Mouse (Mus musculus): ENCODE measurements around the gene Ubap1.

DNA sequence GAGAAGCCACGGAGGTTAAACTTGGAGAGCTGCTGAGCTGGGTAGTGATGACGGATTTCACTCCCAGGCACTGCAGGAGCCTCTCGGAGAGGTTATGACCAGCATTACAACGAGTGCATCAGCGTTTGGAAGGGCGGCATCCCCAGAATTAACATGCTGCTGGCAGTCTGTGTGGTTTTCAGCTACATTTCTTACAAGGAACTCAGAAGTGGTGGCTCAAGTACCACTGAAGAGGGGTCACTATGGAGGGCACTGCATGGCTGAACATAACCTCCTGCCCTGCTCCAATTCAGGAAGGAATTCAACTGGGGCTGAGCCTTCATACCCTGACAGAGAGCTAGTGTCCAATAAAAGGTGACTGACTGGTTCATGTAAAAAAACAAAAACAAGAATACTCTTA, 49.6 kb downstream of the Ubap1 start:
- no peak for TF ChIP-seq CTCF (IDR thresholded peaks at IDR 0.05; ENCODE audit: low read depth)
- no peak for TF ChIP-seq EP300 (IDR thresholded peaks at IDR 0.05; ENCODE audit: low read depth)

Measured in liver, embryonic 14.5 days (tissue).